Mouse (Mus musculus) kidney, embryonic 14.5 days (tissue): Measurements from ENCODE around the gene Adgra3. TPM values are rescaled to one million over a fixed set of nuclear protein-coding genes. Genes with fewer than 3 reads are reported as not detected.
A peak's percentile ranks its signal among the peaks of the same experiment; 100 is the strongest.

Experiments
- ATAC-seq: fragments of 200-750 bp; cut with Nextera tagmentation; 2 replicates; pipeline ENCODE4 v1.8.0; 2017; ENCODE audit warnings: moderate number of reproducible peaks, mild to moderate bottlenecking, moderate TSS enrichment, moderate library complexity; ENCODE audit not compliant: low FRiP score, low TSS enrichment
- H3K27ac ChIP-seq: fragments of 300-500 bp; sonication (generic); 2 replicates; pipeline ENCODE4 v1.5.1; 2014; ENCODE audit warnings: low read depth, mild to moderate bottlenecking, low read length, moderate library complexity, mixed read lengths
- H3K27me3 ChIP-seq: fragments of 300-500 bp; sonication (generic); 2 replicates; pipeline ENCODE4 v1.6.1; 2014; ENCODE audit warnings: mild to moderate bottlenecking, low read length; ENCODE audit not compliant: control insufficient read depth, insufficient read depth
- H3K36me3 ChIP-seq: fragments of 300-500 bp; sonication (generic); 2 replicates; pipeline ENCODE4 v1.6.1; 2014; ENCODE audit warnings: low read length, mixed read lengths; ENCODE audit not compliant: control insufficient read depth, insufficient read depth
- H3K4me1 ChIP-seq: fragments of 300-500 bp; sonication (generic); 2 replicates; pipeline ENCODE4 v1.6.1; 2014; ENCODE audit warnings: low read length, mixed read lengths; ENCODE audit not compliant: control insufficient read depth, insufficient read depth
- H3K4me2 ChIP-seq: fragments of 300-500 bp; sonication (generic); replicated peaks from 2 replicates; pipeline ENCODE4 v1.6.1; 2014; ENCODE audit warnings: low read depth, mild to moderate bottlenecking, low read length
- H3K4me3 ChIP-seq: fragments of 300-500 bp; sonication (generic); 2 replicates; pipeline ENCODE4 v1.5.1; 2014; ENCODE audit warnings: mild to moderate bottlenecking, low read length
- H3K9ac ChIP-seq: fragments of 300-500 bp; sonication (generic); 2 replicates; pipeline ENCODE4 v1.6.1; 2014; ENCODE audit warnings: low read depth, mild to moderate bottlenecking, low read length, moderate library complexity
- H3K9me3 ChIP-seq: fragments of 300-500 bp; sonication (generic); 2 replicates; pipeline ENCODE4 v1.6.1; 2016; ENCODE audit warnings: low read length; ENCODE audit not compliant: control insufficient read depth
- WGBS: fragments of 180-500 bp; shearing (Covaris S2); extraction: QIAGEN DNeasy Blood & Tissue Kit; methylation state at CpG from one replicate; pipeline ENCODE4 v1.1.7; 2014; 5-methylcytosine and 5-hydroxymethylcytosine counted together
- polyA plus RNA-seq: library from polyadenylated mRNA; unstranded; fragments of >200 nt; fragmentation: Nextera tagmentation; extraction: Ambion mirVana; gene quantifications from 2 replicates; pipeline ENCODE4 v1.2.1, GENCODE M21; 2014

The Adgra3 gene
- polyA plus RNA-seq, 1 experiment from 2014 or later = 64.5 TPM

DNA sequence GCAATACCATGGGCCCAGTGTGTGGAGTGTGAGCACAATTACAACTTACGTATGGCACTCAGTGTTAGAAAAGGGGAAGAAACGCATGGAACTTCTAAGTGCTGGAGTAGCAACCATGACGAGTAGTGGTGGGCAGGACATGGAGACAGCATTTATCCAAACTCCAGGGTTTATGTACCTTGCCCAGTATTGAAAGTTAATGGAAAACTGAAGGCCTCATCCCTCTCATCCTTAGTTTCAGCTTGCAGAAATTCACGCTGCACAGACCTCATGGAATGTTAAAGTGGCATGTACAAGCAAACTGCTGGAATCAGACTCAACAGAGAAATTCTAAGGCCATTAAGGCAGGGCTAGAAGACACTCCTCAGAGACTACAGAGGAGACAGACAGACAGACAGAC is 84.6 kb downstream of the Adgra3 start:
- Histone ChIP-seq H3K9ac (no peak overlapping the region), H3K27me3 (no peaks in the 10 kb centered on the region), H3K4me2 (no peak overlapping the region), H3K36me3 (peaks cover 31% of the 10 kb centered on the region; the same call in 1 of the 2 replicates), H3K9me3 (no peaks in the 10 kb centered on the region), H3K4me1 (no peaks in the 10 kb centered on the region), H3K27ac (no peak overlapping the region), H3K4me3 (no peak overlapping the region)
- no peak for ATAC-seq
- WGBS = 90% methylated on average over 4 of the region's 4 CpGs

DNA sequence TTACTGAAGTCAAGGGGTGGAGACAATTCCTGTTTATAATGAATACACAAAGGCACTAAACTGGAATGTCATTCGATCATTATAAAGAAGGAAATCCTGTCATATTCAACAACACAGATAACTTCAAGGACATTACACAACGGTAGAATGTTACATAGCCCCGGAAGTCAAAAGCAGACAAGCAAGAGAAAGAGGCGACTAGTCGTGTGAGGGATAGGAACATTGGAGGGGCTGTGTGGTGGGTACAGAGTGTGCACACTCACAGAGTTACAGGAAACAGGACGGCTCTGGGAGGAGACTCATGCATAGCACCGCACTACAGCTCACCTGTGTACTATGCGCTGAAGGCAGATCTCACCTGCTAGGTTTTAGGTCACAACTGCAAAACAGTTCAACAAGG is 89.1 kb downstream of the Adgra3 start:
- H3K9me3 ChIP-seq = no peaks in the 10 kb centered on the region
- H3K27me3 ChIP-seq = no peaks in the 10 kb centered on the region
- peaks cover 43% of the 10 kb centered on the region for H3K36me3 ChIP-seq
- H3K4me3 ChIP-seq = no peak overlapping the region
- H3K27ac ChIP-seq = no peak overlapping the region
- H3K4me2 ChIP-seq = no peak overlapping the region
- no peaks in the 10 kb centered on the region for H3K4me1 ChIP-seq
- no peak for ATAC-seq
- 87% methylated on average over 8 of the region's 8 CpGs for WGBS
- no peak overlapping the region for H3K9ac ChIP-seq

DNA sequence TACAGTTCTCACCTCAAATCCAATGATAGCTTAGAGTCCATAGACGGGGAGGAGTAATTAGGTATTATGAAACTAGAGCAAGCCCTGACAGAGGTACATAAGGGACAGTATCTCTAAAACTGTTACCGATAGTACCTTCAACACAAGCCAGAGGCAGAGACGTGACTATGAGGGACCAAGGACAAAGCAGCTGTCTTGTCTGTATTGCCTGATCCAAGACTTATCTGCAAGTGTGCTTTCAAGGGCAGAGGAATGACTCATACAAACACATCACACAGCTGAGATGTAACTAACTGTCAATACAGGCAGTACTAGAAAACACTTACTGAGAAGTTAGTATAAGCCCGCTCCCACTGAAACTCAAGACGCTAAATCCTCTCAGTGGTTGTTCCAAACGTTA is 91.1 kb downstream of the Adgra3 start:
- Histone ChIP-seq H3K9me3 (no peaks in the 10 kb centered on the region), H3K27ac (no peak overlapping the region), H3K27me3 (no peaks in the 10 kb centered on the region), H3K4me1 (no peaks in the 10 kb centered on the region), H3K4me3 (no peak overlapping the region), H3K9ac (no peak overlapping the region), H3K4me2 (no peak overlapping the region), H3K36me3 (peaks cover 61% of the 10 kb centered on the region)
- 82% methylated on average over 6 of the region's 6 CpGs for WGBS
- no peak for ATAC-seq

DNA sequence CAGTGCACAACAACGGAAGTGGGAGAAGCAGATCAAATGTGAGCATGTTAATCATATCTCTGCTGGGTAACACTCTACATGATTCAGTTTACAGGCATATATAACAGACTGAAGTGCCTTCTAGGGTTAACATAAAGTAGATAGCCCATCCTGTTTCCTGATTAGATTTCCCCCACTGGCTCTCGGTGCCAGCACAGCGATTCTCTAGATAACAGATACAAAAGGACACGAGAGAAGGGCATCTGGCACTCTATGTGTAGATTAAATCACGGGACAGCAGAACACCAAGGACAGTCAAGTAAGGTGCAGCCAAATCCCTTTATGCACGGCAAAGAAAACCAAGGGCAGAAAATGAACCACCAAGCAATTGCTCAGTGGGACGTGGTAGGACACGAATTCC is 93.0 kb downstream of the Adgra3 start:
- Histone ChIP-seq H3K27ac (no peak overlapping the region), H3K36me3 (peaks cover 72% of the 10 kb centered on the region), H3K9ac (no peak overlapping the region), H3K27me3 (no peaks in the 10 kb centered on the region), H3K4me3 (no peak overlapping the region), H3K4me1 (no peaks in the 10 kb centered on the region), H3K4me2 (no peak overlapping the region), H3K9me3 (no peaks in the 10 kb centered on the region)
- 84% methylated on average over 8 of the region's 8 CpGs for WGBS
- ATAC-seq = no peak

DNA sequence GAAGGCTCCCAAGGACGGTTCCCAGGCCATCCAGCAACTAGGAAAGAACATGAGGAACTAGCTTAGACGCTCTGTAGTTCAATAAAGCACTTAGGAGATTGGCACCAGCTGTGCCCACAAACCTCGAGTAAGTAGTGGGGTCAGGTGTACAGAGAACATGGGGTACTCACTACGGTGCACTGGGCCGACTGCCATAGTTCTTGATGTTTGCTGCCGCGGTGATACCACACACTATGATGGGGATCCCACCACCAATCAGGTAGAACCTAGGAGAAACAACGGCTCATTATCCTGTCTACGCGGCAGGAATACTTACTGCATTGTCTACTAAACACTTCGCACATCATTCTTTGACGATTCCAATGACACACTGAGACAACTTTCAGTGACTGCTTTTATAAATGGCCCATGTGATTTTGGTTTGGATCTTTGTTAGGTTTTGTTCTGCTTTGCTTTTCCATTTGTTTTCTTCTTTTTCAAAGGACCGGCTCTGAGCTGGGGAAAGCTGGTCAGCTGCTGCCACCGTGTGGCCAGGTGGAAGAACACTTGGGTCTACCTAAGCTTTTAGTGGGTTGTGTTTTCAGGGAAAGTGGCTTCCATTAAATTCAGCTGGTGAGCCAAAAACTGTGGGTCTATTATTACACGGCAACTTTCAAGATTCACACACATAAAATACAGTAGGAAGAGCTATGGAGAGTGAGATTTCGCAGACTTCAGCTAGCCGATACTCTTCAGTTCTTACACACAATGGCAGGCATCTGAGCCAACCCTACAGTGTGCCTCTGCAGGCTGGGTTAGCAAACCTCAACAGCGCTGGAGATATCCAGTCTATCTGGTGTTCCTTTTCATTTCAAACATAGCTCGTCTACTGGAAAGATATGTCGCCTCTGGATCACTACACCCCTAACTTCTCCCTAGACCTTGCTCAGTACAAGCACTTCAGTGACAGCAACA is 97.1 kb downstream of the Adgra3 start:
- 87% methylated on average over 20 of the region's 20 CpGs for WGBS
- peaks cover 76% of the 10 kb centered on the region for H3K36me3 ChIP-seq

DNA sequence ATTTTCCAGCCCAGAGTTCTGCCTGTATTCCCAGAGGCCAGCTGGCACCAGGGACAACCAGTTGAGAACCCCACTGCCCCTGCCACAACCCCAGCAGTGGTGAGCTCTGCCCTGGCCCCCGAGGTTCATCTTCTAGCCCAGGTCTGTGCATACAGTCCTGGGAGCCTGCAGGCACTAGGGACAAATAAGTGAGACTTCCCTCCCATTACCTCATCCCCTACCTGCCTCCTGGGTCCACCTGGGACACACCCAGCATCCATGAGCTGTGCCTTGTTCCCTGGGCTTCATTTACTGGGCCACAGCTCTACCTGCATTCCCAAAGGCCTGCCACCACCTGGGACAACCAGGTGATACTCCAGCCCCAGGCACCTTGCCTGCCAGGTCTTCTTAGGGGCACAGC is 122.5 kb downstream of the Adgra3 start:
- 72% methylated on average over 1 of the region's 1 CpGs for WGBS
- Histone ChIP-seq H3K4me2 (no peak overlapping the region), H3K9ac (no peak overlapping the region), H3K4me3 (no peak overlapping the region), H3K27me3 (no peaks in the 10 kb centered on the region), H3K9me3 (no peaks in the 10 kb centered on the region), H3K4me1 (no peaks in the 10 kb centered on the region), H3K36me3 (no peaks in the 10 kb centered on the region), H3K27ac (no peak overlapping the region)
- no peak for ATAC-seq

More for the DNA sequence above, 97.1 kb downstream of the Adgra3 start:
- no peak overlapping the region for H3K9ac ChIP-seq
- no peaks in the 10 kb centered on the region for H3K27me3 ChIP-seq
- peak; percentile 62; the same call in 1 of the 2 replicates for ATAC-seq
- H3K4me2 ChIP-seq = no peak overlapping the region
- no peaks in the 10 kb centered on the region for H3K4me1 ChIP-seq
- no peak overlapping the region for H3K27ac ChIP-seq
- H3K9me3 ChIP-seq = no peaks in the 10 kb centered on the region
- no peak overlapping the region for H3K4me3 ChIP-seq

DNA sequence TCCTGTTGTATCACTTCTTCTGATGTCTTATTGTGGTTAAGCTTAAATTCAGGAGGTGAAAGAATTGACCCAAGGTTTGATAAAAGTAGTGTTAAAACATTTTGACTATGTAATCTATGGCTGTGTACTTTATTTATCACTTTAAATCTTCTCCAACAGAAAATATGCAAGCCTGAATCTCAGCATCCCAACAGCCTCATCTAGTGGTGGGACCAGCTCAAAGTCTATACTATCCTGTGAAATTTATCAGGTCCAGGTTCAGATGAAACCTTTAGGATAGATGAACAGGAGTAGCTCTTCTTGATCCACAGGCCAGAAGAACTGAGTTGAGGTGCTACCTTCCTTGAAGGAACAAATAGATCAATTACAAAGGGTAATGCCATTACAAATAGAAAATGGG is 134.1 kb downstream of the Adgra3 start:
- H3K4me2 ChIP-seq = no peak overlapping the region
- H3K9ac ChIP-seq = no peak overlapping the region
- no peaks in the 10 kb centered on the region for H3K9me3 ChIP-seq
- no peaks in the 10 kb centered on the region for H3K27me3 ChIP-seq
- H3K27ac ChIP-seq = no peak overlapping the region
- H3K36me3 ChIP-seq = no peaks in the 10 kb centered on the region
- H3K4me3 ChIP-seq = no peak overlapping the region
- ATAC-seq = no peak
- H3K4me1 ChIP-seq = no peaks in the 10 kb centered on the region

DNA sequence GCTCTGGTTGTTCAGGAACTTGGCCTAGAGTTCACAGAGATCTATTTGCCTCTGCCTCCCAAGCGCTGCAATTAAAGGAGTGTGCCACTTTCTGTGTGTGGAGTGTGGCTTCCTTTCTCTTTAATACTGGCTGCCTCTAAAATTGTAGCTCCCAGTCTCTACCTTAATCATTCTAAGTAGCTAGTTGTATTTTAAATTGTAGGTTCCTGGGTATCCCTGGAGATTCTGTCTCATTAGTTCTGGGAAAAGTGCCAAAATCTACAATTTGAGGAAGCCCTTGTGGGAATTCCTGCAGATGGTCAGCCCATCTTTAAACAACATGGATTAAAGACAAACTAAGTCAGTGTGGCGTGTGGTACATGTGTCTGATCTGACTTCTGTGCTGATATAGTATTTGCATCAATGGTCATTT is 143.1 kb downstream of the Adgra3 start:
- no peak overlapping the region for H3K27ac ChIP-seq

More for the DNA sequence above, 143.1 kb downstream of the Adgra3 start:
- no peak overlapping the region for H3K4me2 ChIP-seq
- no peaks in the 10 kb centered on the region for H3K4me1 ChIP-seq
- H3K27me3 ChIP-seq = no peaks in the 10 kb centered on the region
- WGBS = 57% methylated on average over 2 of the region's 2 CpGs
- H3K9me3 ChIP-seq = no peaks in the 10 kb centered on the region
- no peak overlapping the region for H3K4me3 ChIP-seq
- H3K36me3 ChIP-seq = no peaks in the 10 kb centered on the region
- ATAC-seq = no peak
- no peak overlapping the region for H3K9ac ChIP-seq
